Comparison of ENCODE assay signal across 10 mouse cellular contexts in the genomic region with DNA sequence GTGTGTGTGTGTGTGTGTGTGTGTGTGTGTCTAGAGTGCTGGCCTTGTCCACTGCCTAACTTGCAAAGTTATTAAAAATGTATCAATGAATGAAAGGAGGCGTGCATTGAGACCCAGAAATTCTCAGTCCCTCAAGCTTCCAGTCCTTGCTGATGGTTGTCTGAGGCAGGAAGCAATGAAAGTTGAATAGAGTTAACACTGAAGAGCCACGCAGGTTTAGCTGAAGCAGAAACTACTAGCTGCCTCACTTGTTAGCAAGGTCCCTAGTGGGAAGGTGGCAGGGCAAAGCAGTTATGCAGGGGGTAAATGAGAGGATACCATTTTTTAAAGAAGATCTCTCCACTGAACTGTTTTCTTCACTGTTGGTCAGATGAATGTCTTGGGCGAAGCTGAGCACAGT.
DNase-seq lines count a peak whose midpoint lies in the region; ATAC-seq lines count a peak whose summit lies in the region.
"Had no signal": no experiment of that assay in that cellular context is flagged by ENCODE, and none has a peak within 500 bp of the region (broad histone marks: within the 10 kb centered on the region; RNA-seq: fewer than 3 reads in every experiment).

No protein-coding gene starts in this region.

- 0 out of 2 replicates have a peak, but pooled peaks cover 2% of the 10 kb centered on the region for H3K27me3 ChIP-seq in forebrain, embryonic 14.5 days (replicated peaks; ENCODE audit: control insufficient read depth, insufficient read depth, low read length)
- peaks cover 4% of the 10 kb centered on the region; the same call in 1 of the 2 replicates for H3K27me3 ChIP-seq in forebrain, embryonic 15.5 days
- H3K27me3 ChIP-seq in lung, embryonic 16.5 days (ENCODE audit: control insufficient read depth, insufficient read depth, low read depth, low read length): no peaks in the 10 kb centered on the region
- H3K27me3 ChIP-seq in heart, embryonic 14.5 days (ENCODE audit: control insufficient read depth, insufficient read depth, low read length): no peaks in the 10 kb centered on the region
- no peaks in the 10 kb centered on the region for H3K27me3 ChIP-seq in liver, embryonic 16.5 days (ENCODE audit: control insufficient read depth, insufficient read depth, low read depth, low read length)

- H3K9ac ChIP-seq in forebrain, embryonic 14.5 days (ENCODE audit: low read length): no peak overlapping the region
- no peak overlapping the region for H3K9ac ChIP-seq in forebrain, embryonic 15.5 days (replicated peaks)
- H3K9ac ChIP-seq in lung, embryonic 16.5 days (ENCODE audit: low read length): peak overlapping the region; percentile 57
- peak overlapping the region; percentile 81 for H3K9ac ChIP-seq in heart, embryonic 14.5 days (ENCODE audit: low read length)
- no peak overlapping the region for H3K9ac ChIP-seq in liver, embryonic 16.5 days (ENCODE audit: low read depth, low read length)
- H3K9ac ChIP-seq: midbrain, embryonic 12.5 days had no signal

- no peak for ATAC-seq in forebrain, embryonic 14.5 days
- ATAC-seq in forebrain, embryonic 15.5 days (replicated peaks): no peak
- no peak for ATAC-seq in lung, embryonic 16.5 days (ENCODE audit: low read depth)
- ATAC-seq in heart, embryonic 14.5 days (ENCODE audit: insufficient number of reproducible peaks, insufficient read depth, low FRiP score, low read depth): no peak
- ATAC-seq in liver, embryonic 16.5 days (ENCODE audit: low read depth): no peak

- no peaks in the 10 kb centered on the region for H3K36me3 ChIP-seq in forebrain, embryonic 14.5 days (ENCODE audit: control insufficient read depth, insufficient read depth, low read length)
- H3K36me3 ChIP-seq in forebrain, embryonic 15.5 days: no peaks in the 10 kb centered on the region
- H3K36me3 ChIP-seq in lung, embryonic 16.5 days (ENCODE audit: control insufficient read depth, insufficient read depth, low read length): no peaks in the 10 kb centered on the region
- no peaks in the 10 kb centered on the region for H3K36me3 ChIP-seq in heart, embryonic 14.5 days (ENCODE audit: control insufficient read depth, insufficient read depth, low read length)
- H3K36me3 ChIP-seq in liver, embryonic 16.5 days (ENCODE audit: control insufficient read depth, insufficient read depth): no peaks in the 10 kb centered on the region
- H3K36me3 ChIP-seq: midbrain, embryonic 12.5 days had no signal

- H3K4me1 ChIP-seq in forebrain, embryonic 14.5 days (ENCODE audit: control insufficient read depth, insufficient read depth, low read length): peaks cover 21% of the 10 kb centered on the region; the same call in 1 of the 2 replicates
- H3K4me1 ChIP-seq in forebrain, embryonic 15.5 days: peaks cover 35% of the 10 kb centered on the region
- H3K4me1 ChIP-seq in lung, embryonic 16.5 days (replicated peaks; ENCODE audit: control insufficient read depth, insufficient read depth, low read length): peaks cover 35% of the 10 kb centered on the region
- H3K4me1 ChIP-seq in heart, embryonic 14.5 days (ENCODE audit: control insufficient read depth in 2 of 2, insufficient read depth in 2 of 2, low read length in 2 of 2): peaks cover 23 to 46% of the 10 kb centered on the region in 2 experiments
- H3K4me1 ChIP-seq in liver, embryonic 16.5 days (ENCODE audit: control insufficient read depth, low read depth, low read length): peaks cover 28% of the 10 kb centered on the region

- H3K9me3 ChIP-seq in forebrain, embryonic 14.5 days (replicated peaks; ENCODE audit: control insufficient read depth, low read length): no peaks in the 10 kb centered on the region
- H3K9me3 ChIP-seq in forebrain, embryonic 15.5 days: no peaks in the 10 kb centered on the region
- H3K9me3 ChIP-seq in lung, embryonic 16.5 days (ENCODE audit: control insufficient read depth, low read length): no peaks in the 10 kb centered on the region
- no peaks in the 10 kb centered on the region for H3K9me3 ChIP-seq in heart, embryonic 14.5 days (ENCODE audit: control insufficient read depth, low read length)
- no peaks in the 10 kb centered on the region for H3K9me3 ChIP-seq in liver, embryonic 16.5 days (replicated peaks; ENCODE audit: control insufficient read depth, low read length)
- H3K9me3 ChIP-seq: midbrain, embryonic 12.5 days had no signal

- H3K4me3 ChIP-seq in forebrain, embryonic 14.5 days (ENCODE audit: low read depth, low read length): no peak overlapping the region
- H3K4me3 ChIP-seq in forebrain, embryonic 15.5 days: no peak overlapping the region
- peak overlapping the region; percentile 44 for H3K4me3 ChIP-seq in lung, embryonic 16.5 days (ENCODE audit: low read length)
- peak overlapping the region; percentile 27 to 55; a peak in 3 of 4 replicates for H3K4me3 ChIP-seq in heart, embryonic 14.5 days (ENCODE audit: control insufficient read depth in 1 of 2, insufficient read depth in 1 of 2, low read depth in 1 of 2, low read length in 2 of 2)
- no peak overlapping the region for H3K4me3 ChIP-seq in liver, embryonic 16.5 days (ENCODE audit: low read depth, low read length)
- H3K4me3 ChIP-seq: midbrain, embryonic 12.5 days had no signal

- DNase-seq in forebrain, embryonic 14.5 days (ENCODE audit: low spot score): no peak
- no peak for DNase-seq in lung, adult 18-20 months
- DNase-seq in right cerebral cortex, postnatal 4 days: no peak
- DNase-seq in layer of hippocampus, postnatal 36 days: no peak
- DNase-seq: adrenal gland, postnatal 14 days had no signal

- 73% methylated on average over 3 of the region's 3 CpGs for WGBS in forebrain, embryonic 14.5 days
- 74% methylated on average over 3 of the region's 3 CpGs for WGBS in forebrain, embryonic 15.5 days
- 63% methylated on average over 3 of the region's 3 CpGs for WGBS in lung, embryonic 16.5 days
- 65% methylated on average over 3 of the region's 3 CpGs for WGBS in heart, embryonic 14.5 days
- WGBS in liver, embryonic 16.5 days (ENCODE audit: insufficient replicate concordance): 44% methylated on average over 3 of the region's 3 CpGs

- H3K4me2 ChIP-seq in forebrain, embryonic 14.5 days (ENCODE audit: low read length): peak overlapping the region; percentile 35; the same call in 1 of the 2 replicates
- H3K4me2 ChIP-seq in forebrain, embryonic 15.5 days (replicated peaks): no peak overlapping the region
- peak overlapping the region; percentile 46 for H3K4me2 ChIP-seq in lung, embryonic 16.5 days (ENCODE audit: low read depth, low read length)
- H3K4me2 ChIP-seq in heart, embryonic 14.5 days (ENCODE audit: low read length): peak overlapping the region; percentile 82
- peak overlapping the region; percentile 36 for H3K4me2 ChIP-seq in liver, embryonic 16.5 days (ENCODE audit: low read depth, low read length)
- H3K4me2 ChIP-seq: midbrain, embryonic 12.5 days had no signal

- H3K27ac ChIP-seq in forebrain, embryonic 14.5 days (ENCODE audit: low read depth, low read length): no peak overlapping the region
- no peak overlapping the region for H3K27ac ChIP-seq in forebrain, embryonic 15.5 days (replicated peaks)
- H3K27ac ChIP-seq in lung, embryonic 16.5 days (ENCODE audit: low read length): peak overlapping the region; percentile 16; the same call in 1 of the 2 replicates
- H3K27ac ChIP-seq in heart, embryonic 14.5 days (replicated peaks in 1 of 2; ENCODE audit: control insufficient read depth in 1 of 2, insufficient read depth in 1 of 2, low read depth in 2 of 2, low read length in 2 of 2): peak overlapping the region; percentile 53 to 71; a peak in 3 of 4 replicates
- no peak overlapping the region for H3K27ac ChIP-seq in liver, embryonic 16.5 days (ENCODE audit: low read length)
- H3K27ac ChIP-seq: midbrain, embryonic 12.5 days had no signal

Comparison
In these comparisons a context has a peak if more than half of its experiments do, and no peak if none do; other contexts are left out.
1. H3K27ac ChIP-seq: peak in lung, embryonic 16.5 days (single experiment) and heart, embryonic 14.5 days (2 of 2); none in forebrain, embryonic 14.5 days (single experiment), forebrain, embryonic 15.5 days (single experiment) and liver, embryonic 16.5 days (single experiment).
2. H3K4me3 ChIP-seq: peak in lung, embryonic 16.5 days (single experiment) and heart, embryonic 14.5 days (2 of 2); none in forebrain, embryonic 14.5 days (single experiment), forebrain, embryonic 15.5 days (single experiment) and liver, embryonic 16.5 days (single experiment).
3. H3K9ac ChIP-seq: peak in lung, embryonic 16.5 days (single experiment) and heart, embryonic 14.5 days (single experiment); none in forebrain, embryonic 14.5 days (single experiment), forebrain, embryonic 15.5 days (single experiment) and liver, embryonic 16.5 days (single experiment).